Mouse (Mus musculus): ENCODE measurements around the gene Gm21876. TPM values are rescaled to one million over a fixed set of nuclear protein-coding genes. Genes with fewer than 3 reads are reported as not detected.
"Not testable (repeated sequence)": the region's sequence is repeated elsewhere in the genome, so short reads cannot be mapped to it uniquely, and the experiment has no call there.

Gene Gm21876
- not detected for total RNA-seq (2021)
- long read RNA-seq, experiment 1: 0 reads
- long read RNA-seq, experiment 2: 0 reads

DNA sequence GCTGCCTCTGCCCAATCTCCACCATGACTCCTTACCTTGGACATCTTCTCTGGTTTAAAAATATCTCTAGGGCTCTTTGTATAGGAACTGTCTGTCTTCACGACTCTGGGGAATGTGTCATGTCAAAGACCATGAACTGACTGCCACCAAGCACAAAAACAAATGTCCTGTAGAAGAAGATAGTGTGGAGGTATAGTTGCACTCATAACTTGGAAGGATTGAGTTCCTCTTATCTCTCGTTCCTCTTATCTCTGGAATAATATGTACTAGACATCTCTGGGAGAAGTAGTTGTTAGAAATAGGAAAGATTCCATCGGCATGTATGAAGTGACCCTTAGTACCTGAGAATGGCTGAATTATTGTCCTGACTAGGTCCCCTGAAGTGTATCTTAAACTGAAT, at the start of gene Gm21876:
Gene Gm21876, minus strand, starts transcription at position 101 of the 400 bp plus-strand sequence.
- TF ChIP-seq CTCF (IDR thresholded peaks at IDR 0.05): no peak
- H3K4me3 ChIP-seq: no peak within 1 kb of the TSS
- intact Hi-C loops (cut with DNase I): no loop called here
- no peak within 1 kb of the TSS for H3K27ac ChIP-seq
- DNase-seq: no peak

DNA sequence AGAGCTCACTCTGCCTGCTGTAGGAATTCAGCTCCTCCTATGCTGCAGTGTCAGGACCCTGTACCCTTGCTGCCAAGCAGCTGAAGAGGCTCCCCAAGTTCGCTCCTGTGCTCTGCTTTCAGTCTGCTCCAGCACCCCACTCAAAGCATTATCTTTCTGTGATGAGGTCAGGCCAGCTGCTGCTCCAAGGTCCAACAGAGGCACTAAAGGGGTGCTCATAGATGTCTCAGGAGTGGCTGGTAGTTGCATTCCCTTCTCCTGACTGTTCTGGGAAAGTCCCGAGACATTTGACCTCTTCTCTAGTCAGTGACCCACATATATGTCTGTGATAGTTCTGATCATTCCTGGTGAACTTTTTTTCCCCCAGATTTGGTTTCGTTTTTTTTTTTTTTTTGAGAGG, 45.0 kb upstream of the Gm21876 start:
- intact Hi-C loops (cut with DNase I): no loop called here
- no peak for TF ChIP-seq CTCF (IDR thresholded peaks at IDR 0.05)
- H3K4me3 ChIP-seq: no peak overlapping the region
- no peak for DNase-seq
- no peak overlapping the region for H3K27ac ChIP-seq

DNA sequence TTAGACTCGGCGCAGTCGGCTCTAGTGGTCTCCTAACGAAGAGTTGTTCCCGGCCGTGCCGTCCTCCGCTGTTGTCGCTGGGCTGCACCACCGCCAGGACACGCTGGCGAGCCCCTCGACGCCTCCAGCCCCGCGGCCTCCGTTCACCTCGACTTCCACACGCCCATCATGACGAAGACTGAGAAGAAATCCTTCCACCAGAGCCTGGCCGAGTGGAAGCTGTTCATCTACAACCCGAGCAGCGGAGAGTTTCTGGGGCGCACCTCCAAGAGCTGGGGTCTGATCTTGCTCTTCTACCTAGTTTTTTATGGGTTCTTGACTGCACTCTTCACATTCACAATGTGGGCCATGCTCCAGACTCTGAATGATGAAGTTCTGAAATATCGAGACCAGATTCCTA, 28.8 kb downstream of the Gm21876 start:
- H3K4me3 ChIP-seq; DNase-seq; intact Hi-C loops (cut with DNase I); H3K27ac ChIP-seq: not testable (repeated sequence)

Other genes with a start within 250 kb of the Gm21876 start
- gene Cfp, start 244.1 kb downstream of the Gm21876 start, total RNA-seq (2021): 1 to 10 TPM; 3.1 to 4.8 TPM
- gene Elk1, start 225.0 kb downstream of the Gm21876 start, total RNA-seq (2021): 1 to 10 TPM; 7.3 to 7.5 TPM
- 10 to 100 TPM; 27.5 to 33.1 TPM for gene Uxt, start 213.6 kb downstream of the Gm21876 start, total RNA-seq (2021)
- gene Zfp182, start 113.3 kb downstream of the Gm21876 start, total RNA-seq (2021): 1 to 10 TPM; 1.8 to 2.3 TPM
- not detected for gene Spaca5, start 107.2 kb downstream of the Gm21876 start, total RNA-seq (2021)
- gene Zfp300, start 86.1 kb downstream of the Gm21876 start, total RNA-seq (2021): under 1 TPM; 0.10 to 0.39 TPM
- gene Ssxa1, start 59.8 kb downstream of the Gm21876 start, total RNA-seq (2021): not detected